Mouse (Mus musculus) limb, embryonic 13.5 days (tissue): Measurements from ENCODE around the gene Pgrmc1. TPM values are rescaled to one million over a fixed set of nuclear protein-coding genes. Genes with fewer than 3 reads are reported as not detected.
A peak's percentile ranks its signal among the peaks of the same experiment; 100 is the strongest.
"Not testable (repeated sequence)": the region's sequence is repeated elsewhere in the genome, so short reads cannot be mapped to it uniquely, and the experiment has no call there.

Experiments
- ATAC-seq: fragments of 200-750 bp; cut with Nextera tagmentation; 2 replicates; pipeline ENCODE4 v1.8.0; 2017; ENCODE audit warnings: low read depth, moderate number of reproducible peaks, moderate TSS enrichment; ENCODE audit not compliant: low FRiP score
- H3K27ac ChIP-seq: fragments of 300-500 bp; sonication (generic); 2 replicates; pipeline ENCODE4 v1.5.1; 2015; ENCODE audit warnings: inconsistent platforms, mild to moderate bottlenecking, moderate library complexity
- H3K27me3 ChIP-seq: fragments of 300-500 bp; sonication (generic); 2 replicates; pipeline ENCODE4 v1.6.1; 2015; ENCODE audit warnings: mild to moderate bottlenecking, inconsistent platforms
- H3K36me3 ChIP-seq: fragments of 300-500 bp; sonication (generic); 2 replicates; pipeline ENCODE4 v1.6.1; 2015; ENCODE audit warnings: inconsistent platforms, mild to moderate bottlenecking, moderate library complexity
- H3K4me1 ChIP-seq: fragments of 300-500 bp; sonication (generic); 2 replicates; pipeline ENCODE4 v1.6.1; 2015; ENCODE audit warnings: inconsistent platforms
- H3K4me2 ChIP-seq: fragments of 300-500 bp; sonication (generic); replicated peaks from 2 replicates; pipeline ENCODE4 v1.6.1; 2015; ENCODE audit warnings: inconsistent platforms, mild to moderate bottlenecking, moderate library complexity
- H3K4me3 ChIP-seq: fragments of 300-500 bp; sonication (generic); 2 replicates; pipeline ENCODE4 v1.5.1; 2015; ENCODE audit warnings: moderate library complexity, mild to moderate bottlenecking, inconsistent platforms
- H3K9ac ChIP-seq: fragments of 300-500 bp; sonication (generic); 2 replicates; pipeline ENCODE4 v1.6.1; 2015; ENCODE audit warnings: mild to moderate bottlenecking, inconsistent platforms
- H3K9me3 ChIP-seq: fragments of 300-500 bp; sonication (generic); 2 replicates; pipeline ENCODE4 v1.6.1; 2016; ENCODE audit warnings: inconsistent platforms
- WGBS: fragments of 180-500 bp; shearing (Covaris S2); methylation state at CpG from one replicate; pipeline ENCODE4 v1.1.7; 2015; 5-methylcytosine and 5-hydroxymethylcytosine counted together
- polyA plus RNA-seq: library from polyadenylated mRNA; unstranded; fragments of >200 nt; fragmentation: Nextera tagmentation; extraction: Ambion mirVana; gene quantifications from 2 replicates; pipeline ENCODE4 v1.2.1, GENCODE M21; 2015

Pgrmc1 gene
- polyA plus RNA-seq = 342 and 349 TPM in 2 replicates

- Histone ChIP-seq H3K27me3 (no peaks in the 10 kb centered on the region), H3K4me3 (peak within 1 kb of the TSS; percentile 67), H3K27ac (peak within 1 kb of the TSS; percentile 79), H3K9me3 (no peaks in the 10 kb centered on the region), H3K9ac (peak within 1 kb of the TSS; percentile 83), H3K4me2 (peak within 1 kb of the TSS; percentile 64), H3K4me1 (peaks cover 7% of the 10 kb centered on the region; the same call in 1 of the 2 replicates), H3K36me3 (peaks cover 7% of the 10 kb centered on the region; the same call in 1 of the 2 replicates)
- WGBS = 17% methylated on average over 45 of the region's 45 CpGs
- ATAC-seq = peak; percentile 90
Observed at GRCm38 (mm10) chrX:36597707-36598389, at the start of gene Pgrmc1. Gene Pgrmc1 (plus strand): TSS chrX:36598206.

GRCm38 (mm10) chrX:36548798-36549197, 49.2 kb upstream of the Pgrmc1 start:
- no peak overlapping the region for H3K27ac ChIP-seq
- H3K36me3 ChIP-seq = no peaks in the 10 kb centered on the region
- WGBS = 76% methylated on average over 5 of the region's 5 CpGs
- ATAC-seq = no peak
- no peaks in the 10 kb centered on the region for H3K9me3 ChIP-seq
- no peaks in the 10 kb centered on the region for H3K27me3 ChIP-seq
- H3K4me1 ChIP-seq = peaks cover 13% of the 10 kb centered on the region
- H3K4me2 ChIP-seq = no peak overlapping the region
- no peak overlapping the region for H3K4me3 ChIP-seq
- H3K9ac ChIP-seq = no peak overlapping the region

GRCm38 (mm10) chrX:36550906-36551305, 47.1 kb upstream of the Pgrmc1 start:
- peak overlapping the region; percentile 37 for H3K4me2 ChIP-seq
- peak; percentile 84 for ATAC-seq
- WGBS = 27% methylated on average over 5 of the region's 5 CpGs

DNA sequence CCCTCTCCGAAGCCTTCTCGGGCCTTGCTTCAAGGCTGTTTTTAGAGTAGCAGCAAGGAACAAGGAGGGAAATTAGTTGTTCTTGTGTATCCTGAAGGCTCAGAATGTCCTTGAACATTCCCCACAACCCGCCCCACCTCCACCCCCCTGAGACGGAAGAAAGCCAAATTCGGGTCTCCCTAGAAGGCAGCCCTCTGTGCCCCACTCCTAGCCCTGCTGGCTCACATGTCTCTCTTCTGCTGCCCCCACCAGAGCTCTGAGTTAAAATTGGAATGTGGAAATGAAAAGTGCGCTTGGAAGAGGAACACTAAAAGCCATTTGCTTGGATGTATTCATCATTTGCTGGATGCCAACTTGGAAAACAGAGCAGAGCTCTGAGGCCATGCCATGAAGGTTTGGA, 46.7 kb upstream of the Pgrmc1 start:
- 26% methylated on average over 6 of the region's 6 CpGs for WGBS
- ATAC-seq = 0 out of 2 replicates have a peak, but pooled peaks have one; percentile 20
- no peaks in the 10 kb centered on the region for H3K27me3 ChIP-seq
- H3K36me3 ChIP-seq = no peaks in the 10 kb centered on the region
- no peak overlapping the region for H3K4me3 ChIP-seq
- H3K9ac ChIP-seq = no peak overlapping the region
- H3K4me1 ChIP-seq = peaks cover 13% of the 10 kb centered on the region
- H3K9me3 ChIP-seq = no peaks in the 10 kb centered on the region
- peak overlapping the region; percentile 80 for H3K27ac ChIP-seq
- peak overlapping the region; percentile 37 for H3K4me2 ChIP-seq

More at GRCm38 (mm10) chrX:36550906-36551305, 47.1 kb upstream of the Pgrmc1 start:
- no peaks in the 10 kb centered on the region for H3K36me3 ChIP-seq
- no peaks in the 10 kb centered on the region for H3K27me3 ChIP-seq
- H3K4me1 ChIP-seq = peaks cover 13% of the 10 kb centered on the region
- H3K9me3 ChIP-seq = no peaks in the 10 kb centered on the region
- H3K27ac ChIP-seq = peak overlapping the region; percentile 80
- no peak overlapping the region for H3K9ac ChIP-seq
- no peak overlapping the region for H3K4me3 ChIP-seq

- Histone ChIP-seq H3K4me2 (peak overlapping the region; percentile 37), H3K27ac (peak overlapping the region; percentile 80), H3K4me3 (no peak overlapping the region), H3K9ac (no peak overlapping the region), H3K4me1 (peaks cover 13% of the 10 kb centered on the region), H3K9me3 (no peaks in the 10 kb centered on the region), H3K36me3 (no peaks in the 10 kb centered on the region), H3K27me3 (no peaks in the 10 kb centered on the region)
- WGBS = 8% methylated on average over 5 of the region's 5 CpGs
- peak; percentile 96 for ATAC-seq
Observed at GRCm38 (mm10) chrX:36552055-36552587, 45.9 kb upstream of the Pgrmc1 start.

- ATAC-seq = no peak
- WGBS = 74% methylated on average over 3 of the region's 3 CpGs
- Histone ChIP-seq H3K4me1 (peaks cover 13% of the 10 kb centered on the region), H3K4me3 (no peak overlapping the region), H3K27ac (no peak overlapping the region), H3K27me3 (no peaks in the 10 kb centered on the region), H3K4me2 (no peak overlapping the region), H3K9me3 (no peaks in the 10 kb centered on the region), H3K36me3 (no peaks in the 10 kb centered on the region), H3K9ac (no peak overlapping the region)
Observed at GRCm38 (mm10) chrX:36552715-36553114, 45.3 kb upstream of the Pgrmc1 start.

DNA sequence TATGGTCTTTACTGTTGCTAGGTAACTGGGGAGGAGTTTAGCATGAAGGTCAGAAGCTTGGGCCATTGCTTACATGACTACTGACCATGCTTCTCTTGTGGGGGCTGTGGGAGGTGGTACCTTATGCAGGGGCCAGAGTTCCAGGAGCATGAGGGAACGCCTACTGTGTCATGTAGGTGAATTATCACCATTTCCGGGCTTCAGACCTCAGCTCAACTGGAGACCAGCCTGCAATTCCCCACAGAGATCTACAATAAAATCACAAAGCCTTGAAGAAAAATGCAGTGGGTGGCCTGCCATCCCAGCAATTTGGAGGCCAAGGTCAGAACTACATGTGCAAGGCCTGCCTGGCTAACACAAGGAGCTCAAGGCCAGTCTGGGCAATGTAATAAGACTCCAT, 42.8 kb upstream of the Pgrmc1 start:
- not testable (repeated sequence) for H3K9me3 ChIP-seq, H3K27me3 ChIP-seq, H3K36me3 ChIP-seq, H3K4me2 ChIP-seq, H3K9ac ChIP-seq, H3K27ac ChIP-seq, ATAC-seq, H3K4me3 ChIP-seq
- 26% methylated on average over 2 of the region's 2 CpGs for WGBS
- H3K4me1 ChIP-seq = peaks cover 13% of the 10 kb centered on the region

DNA sequence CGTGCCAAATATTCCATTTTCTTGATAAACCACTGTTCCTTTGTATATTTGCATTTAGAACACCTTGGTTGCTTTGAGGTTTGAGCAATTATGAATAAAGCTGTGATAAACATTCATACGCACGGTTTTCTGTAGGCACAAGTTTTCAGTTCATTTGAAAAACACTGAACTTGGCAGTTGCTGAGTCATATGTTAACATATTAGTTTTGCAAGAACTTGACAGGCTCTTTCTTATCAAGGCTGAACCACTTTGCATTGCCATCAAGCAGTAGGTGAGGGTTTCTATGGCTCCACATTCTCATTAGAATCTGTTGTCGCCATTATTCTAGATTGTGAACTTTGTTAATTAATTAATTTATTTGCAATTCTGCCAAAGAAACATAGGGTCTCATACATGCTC, 37.8 kb upstream of the Pgrmc1 start:
- Histone ChIP-seq H3K27me3 (no peaks in the 10 kb centered on the region), H3K9ac (no peak overlapping the region), H3K4me2 (no peak overlapping the region), H3K4me3 (no peak overlapping the region), H3K36me3 (no peaks in the 10 kb centered on the region), H3K4me1 (no peaks in the 10 kb centered on the region), H3K27ac (no peak overlapping the region), H3K9me3 (no peaks in the 10 kb centered on the region)
- WGBS = 73% methylated on average over 4 of the region's 4 CpGs
- ATAC-seq = no peak

GRCm38 (mm10) chrX:36561650-36562049, 36.4 kb upstream of the Pgrmc1 start:
- H3K27ac ChIP-seq = no peak overlapping the region
- no peak overlapping the region for H3K9ac ChIP-seq
- no peaks in the 10 kb centered on the region for H3K36me3 ChIP-seq
- no peaks in the 10 kb centered on the region for H3K27me3 ChIP-seq
- no peak for ATAC-seq
- H3K9me3 ChIP-seq = no peaks in the 10 kb centered on the region
- H3K4me2 ChIP-seq = peak overlapping the region; percentile 30; the same call in 1 of the 2 replicates
- no peak overlapping the region for H3K4me3 ChIP-seq
- 18% methylated on average over 7 of the region's 7 CpGs for WGBS
- H3K4me1 ChIP-seq = no peaks in the 10 kb centered on the region

DNA sequence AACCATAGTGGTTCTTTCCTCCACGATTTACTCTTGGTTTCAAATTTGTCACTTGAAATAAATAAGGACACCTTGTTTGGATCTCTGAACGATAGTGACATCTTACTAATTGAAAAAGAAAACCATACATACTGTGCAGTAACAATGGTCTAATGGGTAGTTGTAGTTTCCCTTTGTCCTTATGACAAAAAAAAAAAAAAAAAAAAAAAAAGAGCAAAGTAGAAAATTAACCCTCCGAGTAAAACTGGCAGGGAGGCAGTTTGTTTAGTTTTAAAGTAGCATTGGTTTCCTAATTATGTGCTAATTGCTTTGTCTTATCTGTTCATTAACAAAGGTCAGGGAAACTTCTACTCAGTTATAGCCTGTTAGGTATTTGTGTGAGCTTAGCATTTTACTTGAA, 35.9 kb upstream of the Pgrmc1 start:
- H3K4me2 ChIP-seq = no peak overlapping the region
- H3K27me3 ChIP-seq = no peaks in the 10 kb centered on the region
- H3K27ac ChIP-seq = no peak overlapping the region
- WGBS = 36% methylated on average over 3 of the region's 3 CpGs
- no peak overlapping the region for H3K4me3 ChIP-seq
- no peaks in the 10 kb centered on the region for H3K4me1 ChIP-seq
- ATAC-seq = no peak
- no peaks in the 10 kb centered on the region for H3K9me3 ChIP-seq
- no peaks in the 10 kb centered on the region for H3K36me3 ChIP-seq
- no peak overlapping the region for H3K9ac ChIP-seq

DNA sequence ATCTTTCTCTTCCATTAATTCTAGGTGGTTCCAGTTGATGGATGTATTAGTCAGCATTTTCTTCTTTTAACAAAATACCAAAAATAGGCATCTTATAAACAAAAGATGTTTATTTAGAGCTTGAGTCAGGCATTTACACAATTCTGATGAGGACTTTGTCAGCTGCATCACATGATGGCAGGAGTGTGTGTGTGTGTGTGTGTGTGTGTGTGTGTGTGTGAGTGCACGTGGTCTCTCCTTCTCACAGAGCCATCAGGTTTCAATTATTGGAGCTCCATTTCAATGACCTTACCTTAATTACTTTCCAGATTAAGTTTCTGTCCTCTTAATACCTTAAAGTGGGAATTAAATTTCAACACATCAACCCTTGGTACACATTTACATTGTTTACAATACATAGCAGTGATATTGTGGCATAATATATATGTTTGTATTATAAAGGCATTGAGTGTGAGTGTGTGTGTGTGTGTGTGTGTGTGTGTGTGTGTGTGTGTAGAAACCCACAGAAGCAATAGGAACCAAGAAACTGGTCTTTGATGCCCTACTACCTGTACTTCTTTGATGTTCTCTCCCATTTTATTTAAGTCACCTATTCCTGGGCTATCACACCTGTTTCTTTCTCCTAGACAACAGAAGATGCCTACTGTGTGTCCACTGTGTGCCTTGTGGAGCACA, 11.2 kb upstream of the Pgrmc1 start:
- Histone ChIP-seq H3K4me3 (no peak overlapping the region), H3K9ac (no peak overlapping the region), H3K4me1 (no peaks in the 10 kb centered on the region), H3K9me3 (no peaks in the 10 kb centered on the region), H3K27me3 (no peaks in the 10 kb centered on the region), H3K27ac (no peak overlapping the region), H3K4me2 (no peak overlapping the region), H3K36me3 (no peaks in the 10 kb centered on the region)
- 33% methylated on average over 1 of the region's 1 CpGs for WGBS
- no peak for ATAC-seq
